28 mouse cellular contexts compared by ENCODE assay signal in genomic region chr14:60657891-60658290, GRCm38 (mm10). TPM values are rescaled to one million over a fixed set of nuclear protein-coding genes. Genes with fewer than 3 reads are reported as not detected.
DNase-seq lines count a peak whose midpoint lies in the region; ATAC-seq lines count a peak whose summit lies in the region.
"Had no signal": no experiment of that assay in that cellular context is flagged by ENCODE, and none has a peak within 500 bp of the region (broad histone marks: within the 10 kb centered on the region; RNA-seq: fewer than 3 reads in every experiment).

No protein-coding gene starts in this region.

- H3K9me3 ChIP-seq in neural tube, embryonic 15.5 days (replicated peaks) = no peaks in the 10 kb centered on the region
- no peaks in the 10 kb centered on the region for H3K9me3 ChIP-seq in liver, embryonic 15.5 days (replicated peaks)
- H3K9me3 ChIP-seq: embryonic facial prominence, embryonic 12.5 days; forebrain, embryonic 12.5 days; hindbrain, embryonic 10.5 days; hindbrain, embryonic 15.5 days; limb, embryonic 10.5 days; limb, embryonic 15.5 days; stomach, embryonic 15.5 days had no signal

- H3K27me3 ChIP-seq in neural tube, embryonic 15.5 days (replicated peaks) = no peaks in the 10 kb centered on the region
- H3K27me3 ChIP-seq in liver, embryonic 15.5 days = no peaks in the 10 kb centered on the region
- H3K27me3 ChIP-seq: embryonic facial prominence, embryonic 12.5 days; forebrain, embryonic 12.5 days; hindbrain, embryonic 15.5 days; limb, embryonic 15.5 days; Patski; stomach, embryonic 15.5 days had no signal

- H3K4me3 ChIP-seq in neural tube, embryonic 15.5 days (replicated peaks) = no peak overlapping the region
- H3K4me3 ChIP-seq in liver, embryonic 15.5 days (replicated peaks) = no peak overlapping the region
- H3K4me3 ChIP-seq: embryonic facial prominence, embryonic 12.5 days; forebrain, embryonic 12.5 days; hindbrain, embryonic 10.5 days; hindbrain, embryonic 15.5 days; layer of hippocampus, adult 2 months; limb, embryonic 10.5 days; limb, embryonic 15.5 days; stomach, embryonic 15.5 days had no signal

- H3K4me1 ChIP-seq in neural tube, embryonic 15.5 days = peaks cover 32% of the 10 kb centered on the region
- H3K4me1 ChIP-seq in liver, embryonic 15.5 days (replicated peaks) = peaks cover 85% of the 10 kb centered on the region
- H3K4me1 ChIP-seq: embryonic facial prominence, embryonic 12.5 days had no signal

- WGBS in neural tube, embryonic 15.5 days = 74% methylated on average over 2 of the region's 2 CpGs
- 50% methylated on average over 2 of the region's 2 CpGs for WGBS in liver, embryonic 15.5 days (ENCODE audit: insufficient replicate concordance)

- H3K27ac ChIP-seq in neural tube, embryonic 15.5 days (replicated peaks) = peak overlapping the region; percentile 33
- H3K27ac ChIP-seq in liver, embryonic 15.5 days (replicated peaks) = peak overlapping the region; percentile 61
- H3K27ac ChIP-seq: embryonic facial prominence, embryonic 12.5 days; forebrain, embryonic 12.5 days; hindbrain, embryonic 10.5 days; hindbrain, embryonic 15.5 days; layer of hippocampus, adult 2 months; limb, embryonic 10.5 days; limb, embryonic 15.5 days; stomach, embryonic 15.5 days had no signal

- no peaks in the 10 kb centered on the region for H3K36me3 ChIP-seq in neural tube, embryonic 15.5 days
- 0 out of 2 replicates have a peak, but pooled peaks cover 13% of the 10 kb centered on the region for H3K36me3 ChIP-seq in liver, embryonic 15.5 days (replicated peaks)
- H3K36me3 ChIP-seq: embryonic facial prominence, embryonic 12.5 days; hindbrain, embryonic 15.5 days; limb, embryonic 10.5 days; limb, embryonic 15.5 days; stomach, embryonic 15.5 days had no signal

- H3K4me2 ChIP-seq in neural tube, embryonic 15.5 days = no peak overlapping the region
- H3K4me2 ChIP-seq in liver, embryonic 15.5 days = peak overlapping the region; percentile 9; the same call in 1 of the 2 replicates
- H3K4me2 ChIP-seq: embryonic facial prominence, embryonic 12.5 days; forebrain, embryonic 12.5 days; hindbrain, embryonic 15.5 days; limb, embryonic 15.5 days; lung, embryonic 14.5 days; stomach, embryonic 15.5 days had no signal

- no peak for ATAC-seq in neural tube, embryonic 15.5 days (ENCODE audit: low FRiP score)
- ATAC-seq in liver, embryonic 15.5 days (ENCODE audit: insufficient read depth) = no peak
- ATAC-seq: forebrain, postnatal 0 days; inflammation-experienced regulatory T-cells, adult 6 months; Patski had no signal

- no peak overlapping the region for H3K9ac ChIP-seq in neural tube, embryonic 15.5 days (replicated peaks)
- H3K9ac ChIP-seq in liver, embryonic 15.5 days = no peak overlapping the region
- H3K9ac ChIP-seq: embryonic facial prominence, embryonic 12.5 days; forebrain, embryonic 12.5 days; forebrain, postnatal 0 days; hindbrain, embryonic 15.5 days; limb, embryonic 15.5 days; lung, embryonic 14.5 days; stomach, embryonic 15.5 days had no signal

- DNase-seq in adrenal gland, adult 2 months = peak; percentile 82
- DNase-seq in adrenal gland, adult 18-20 months (ENCODE audit: low spot score in 2 of 2) = no peak
- DNase-seq in neural tube, embryonic 10.5 days (ENCODE audit: extremely low spot score, low spot score) = no peak
- no peak for DNase-seq in cerebellum, adult 11 months
- no peak for DNase-seq in thymus, postnatal 4 days
- DNase-seq: cerebellum, adult 9-10 months; cerebellum, postnatal 36 days; forebrain, postnatal 0 days; heart, postnatal 14 days; kidney, adult 11 months; kidney, postnatal 36 days; lung, embryonic 14.5 days; lung, postnatal 14 days; midbrain, embryonic 14.5 days; right cerebral cortex, postnatal 25 days; thymus, postnatal 14 days had no signal

RNA-seq across cellular contexts. Expression of gene Spata13, which starts 24.1 kb away (rescaled TPM):
- total RNA-seq in adrenal gland, adult 2 months (2021) = 100 to 1,000 TPM; 144 to 151 TPM
- 35.2 and 41.9 TPM in 2 replicates for polyA plus RNA-seq in adrenal gland, adult 2 months (2012; rRNA removed)
- 100 to 1,000 TPM in 1 of 2 experiments, 10 to 100 TPM in 1; 95.8 to 130 TPM for total RNA-seq in adrenal gland, adult 18-20 months (2021)
- polyA plus RNA-seq in neural tube, embryonic 15.5 days (2015; fragmentation: Nextera tagmentation; extraction: Ambion mirVana) = 22.7 and 22.9 TPM in 2 replicates
- 18.2 and 21.3 TPM in 2 replicates for polyA plus RNA-seq in liver, embryonic 15.5 days (2015; fragmentation: Nextera tagmentation; extraction: Ambion mirVana)
